Mouse (Mus musculus) thymus, postnatal 10 days (tissue): ENCODE data around the gene Vmn1r68.

Experiments
- DNase-seq, 2 experiments: peaks; one replicate each; pipeline ENCODE4 v3.0.0; 2021; ENCODE audit warnings: low spot score in 2 of 2

Vmn1r68 gene

DNA sequence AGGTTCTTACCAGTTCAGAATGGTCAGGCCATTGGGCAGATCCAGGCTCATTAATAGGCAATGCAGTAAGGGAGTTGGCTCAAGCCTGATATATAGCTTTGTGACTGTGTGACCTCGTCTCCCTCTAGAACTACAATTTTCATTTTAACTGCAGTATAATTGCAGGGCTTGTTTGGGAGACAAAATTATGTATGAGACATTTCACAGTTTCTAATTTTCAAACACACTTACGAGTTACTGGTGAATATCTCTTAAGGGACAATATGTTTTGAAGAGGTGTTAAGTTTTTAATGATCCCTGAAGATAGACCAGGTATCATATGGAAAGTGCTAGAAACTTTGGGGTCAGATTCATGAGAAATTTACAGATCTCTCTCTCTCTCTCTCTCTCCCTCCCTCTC lies at the start of gene Vmn1r68:
Gene Vmn1r68, minus strand, starts transcription at position 101 of the 400 bp plus-strand sequence.
- no peak for DNase-seq

DNA sequence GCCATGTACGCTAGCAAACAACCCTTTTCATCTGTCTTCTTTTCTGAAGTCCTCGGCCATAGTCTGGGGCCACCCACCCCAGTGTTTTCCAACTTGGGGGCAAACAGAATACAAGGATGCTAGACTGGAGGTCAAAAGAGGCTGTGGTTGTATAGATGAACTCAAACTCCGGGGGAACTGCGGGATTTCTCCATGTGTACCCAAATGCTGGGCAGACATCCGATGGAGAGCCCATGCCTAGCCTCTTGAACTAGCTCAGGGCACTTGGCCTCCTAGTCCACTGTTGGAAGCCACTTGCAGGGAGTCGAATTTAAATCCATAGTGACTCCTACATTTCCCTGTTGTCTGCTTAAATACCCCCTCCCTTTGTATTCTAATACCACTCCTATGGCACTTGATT lies 62.7 kb downstream of the Vmn1r68 start:
- no peak for DNase-seq

DNA sequence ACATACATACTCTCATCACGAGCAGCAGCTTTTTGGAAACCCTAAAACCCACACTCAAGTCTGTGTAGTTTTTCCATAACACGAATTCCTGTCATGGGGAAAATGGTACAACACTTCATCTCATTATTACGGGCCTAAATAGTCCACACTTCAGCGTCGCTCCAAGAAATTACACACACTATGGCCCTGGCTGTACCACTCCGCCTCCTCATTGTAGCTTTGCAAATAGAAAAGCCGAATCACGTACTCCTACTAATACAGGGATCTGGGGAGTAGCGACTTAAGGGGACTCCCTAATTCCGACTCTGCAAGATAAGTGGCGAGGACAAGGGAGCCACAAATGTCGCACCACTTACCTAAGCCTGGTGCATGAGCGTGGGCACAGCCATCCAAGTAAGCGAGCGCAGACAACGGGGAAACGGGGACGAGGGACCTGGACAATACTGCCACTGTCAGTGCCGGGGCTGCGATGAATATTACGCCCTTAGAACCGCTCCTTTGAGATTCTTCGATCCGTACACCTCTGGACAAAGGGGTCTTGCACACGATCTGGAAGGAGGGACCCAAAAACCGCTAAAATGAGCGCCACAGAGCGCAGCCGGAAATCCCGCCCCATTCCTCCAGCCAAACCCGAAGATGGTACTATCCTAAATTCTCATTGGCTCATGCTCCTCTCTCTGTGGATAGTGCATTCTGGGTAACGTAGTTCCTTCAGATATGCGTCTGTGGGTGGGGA lies 63.3 kb downstream of the Vmn1r68 start, which contains the start of gene Zik1:
Gene Zik1, minus strand, starts transcription at position 609 of the 736 bp plus-strand sequence.
- DNase-seq, result peak; percentile 50 to 66

DNA sequence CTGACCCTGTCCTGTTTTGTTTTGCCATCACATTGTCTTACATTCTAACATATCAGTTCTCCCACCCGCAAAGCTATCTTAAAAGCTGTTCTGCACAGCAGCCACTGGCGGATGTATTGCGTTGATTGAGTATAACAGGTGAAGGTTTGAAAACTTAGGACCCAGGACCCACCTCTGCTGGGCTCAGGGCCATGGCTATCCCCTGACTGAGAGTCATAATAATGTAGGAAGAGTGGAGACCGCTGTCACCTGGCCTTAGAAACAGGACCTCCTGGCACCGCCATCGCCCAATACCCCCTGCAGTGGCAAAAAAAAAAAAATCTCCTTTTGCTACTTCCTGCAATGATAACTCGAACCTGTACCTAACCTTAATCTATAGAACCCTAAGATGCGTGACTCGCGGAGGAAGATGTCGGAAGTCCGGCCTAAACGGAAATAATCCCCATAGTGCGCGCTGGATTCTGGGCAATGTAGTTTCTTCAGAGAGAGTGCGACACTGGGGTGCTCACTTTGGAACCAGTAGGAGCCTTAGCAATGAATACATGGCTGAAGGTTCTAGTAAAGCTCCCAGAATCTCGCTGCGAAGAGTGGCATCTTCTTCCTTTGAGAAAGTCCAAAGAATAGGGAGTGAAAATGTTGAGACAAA lies 77.6 kb downstream of the Vmn1r68 start:
- DNase-seq, result no peak

DNA sequence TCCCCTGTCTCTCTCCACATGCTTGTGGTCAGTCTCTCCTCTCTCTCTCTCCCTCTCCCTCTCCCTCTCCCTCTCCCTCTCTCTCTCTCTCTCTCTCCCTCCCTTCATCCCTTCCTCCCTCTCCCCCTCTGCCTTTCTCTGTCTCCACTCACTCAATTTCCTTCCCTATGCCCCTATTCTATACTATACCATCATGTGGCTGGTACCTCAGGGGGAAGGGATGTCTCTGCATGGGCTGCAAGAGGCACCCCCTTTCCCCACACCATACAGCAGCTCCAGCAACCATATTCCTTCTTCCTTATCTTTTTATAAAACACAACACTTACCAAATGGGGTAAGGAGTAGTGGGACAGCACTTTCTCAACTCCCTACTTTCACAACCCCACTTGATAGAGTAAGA lies 78.5 kb downstream of the Vmn1r68 start:
- DNase-seq, result no peak

DNA sequence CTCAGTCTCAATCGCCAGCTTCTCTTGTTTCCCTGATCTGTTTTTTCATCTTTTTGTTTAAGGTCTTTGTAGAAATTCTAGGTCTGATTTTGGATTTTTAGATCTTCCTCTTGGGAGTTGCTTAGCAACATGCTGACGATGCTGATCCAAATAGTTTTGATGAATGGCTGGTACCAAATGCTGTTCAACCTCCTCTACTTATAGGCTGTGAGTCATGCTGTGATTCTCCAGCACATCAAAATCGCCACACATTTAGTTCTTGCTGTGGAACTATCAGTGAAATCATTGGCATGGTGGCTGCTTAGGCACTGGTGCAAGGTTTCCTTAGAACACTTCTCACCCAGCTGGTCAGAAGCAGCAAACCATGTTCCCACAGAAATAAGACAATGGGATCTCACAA lies 100.1 kb downstream of the Vmn1r68 start:
- no peak for DNase-seq
